Comparison of ENCODE assay signal across 7 mouse cellular contexts in genomic region chr15:77359084-77359483, GRCm38 (mm10). TPM values are rescaled to one million over a fixed set of nuclear protein-coding genes. Genes with fewer than 3 reads are reported as not detected.
DNase-seq lines count a peak whose midpoint lies in the region; TF ChIP-seq lines count a peak whose summit lies in the region.

No protein-coding gene starts in this region.

- peaks cover 76% of the 10 kb centered on the region for H3K4me1 ChIP-seq in forebrain, embryonic 10.5 days
- H3K4me1 ChIP-seq in limb, embryonic 10.5 days, result peaks cover 67% of the 10 kb centered on the region
- peaks cover 46% of the 10 kb centered on the region for H3K4me1 ChIP-seq in olfactory bulb, adult 2 months (ENCODE audit: control insufficient read depth, insufficient read depth, low read length)

- no peaks in the 10 kb centered on the region for H3K36me3 ChIP-seq in forebrain, embryonic 10.5 days (replicated peaks)
- H3K36me3 ChIP-seq in limb, embryonic 10.5 days, result no peaks in the 10 kb centered on the region

- TF ChIP-seq CTCF in layer of hippocampus, adult 2 months (conservative IDR thresholded peaks at IDR 0.05), result no peak
- TF ChIP-seq CTCF in olfactory bulb, adult 2 months (IDR thresholded peaks at IDR 0.05; ENCODE audit: insufficient read depth, low read depth, low read length), result no peak

- TF ChIP-seq POLR2A in olfactory bulb, adult 2 months (IDR thresholded peaks at IDR 0.05; ENCODE audit: insufficient read depth, low read depth, low read length), result no peak

- H3K9me3 ChIP-seq in forebrain, embryonic 10.5 days, result no peaks in the 10 kb centered on the region
- H3K9me3 ChIP-seq in limb, embryonic 10.5 days (replicated peaks), result no peaks in the 10 kb centered on the region

- H3K4me3 ChIP-seq in layer of hippocampus, adult 2 months, result peak overlapping the region; percentile 53
- peak overlapping the region; percentile 52 for H3K4me3 ChIP-seq in forebrain, embryonic 10.5 days
- peak overlapping the region; percentile 48 for H3K4me3 ChIP-seq in limb, embryonic 10.5 days
- H3K4me3 ChIP-seq in olfactory bulb, adult 2 months (ENCODE audit: insufficient read depth, low read depth, low read length), result 0 out of 2 replicates have a peak overlapping the region, but pooled peaks have one; percentile 6

- peaks cover 33% of the 10 kb centered on the region for H3K27me3 ChIP-seq in forebrain, embryonic 10.5 days (ENCODE audit: poor library complexity, severe bottlenecking)
- H3K27me3 ChIP-seq in limb, embryonic 10.5 days (ENCODE audit: low read depth, poor library complexity, severe bottlenecking), result 0 out of 2 replicates have a peak, but pooled peaks cover 3% of the 10 kb centered on the region

- DNase-seq in layer of hippocampus, adult 2 months (ENCODE audit: low spot score in 2 of 2), result no peak
- DNase-seq in layer of hippocampus, adult 18-20 months (ENCODE audit: low spot score in 2 of 2), result no peak
- no peak for DNase-seq in forebrain, embryonic 10.5 days (ENCODE audit: extremely low spot score, low spot score)
- no peak for DNase-seq in limb, embryonic 10.5 days (ENCODE audit: low spot score)
- DNase-seq in embryo, embryonic 10 days (ENCODE audit: low spot score), result no peak
- no peak for DNase-seq in gastrocnemius, postnatal 14 days

- 15% methylated on average over 6 of the region's 6 CpGs for WGBS in forebrain, embryonic 10.5 days
- 21% methylated on average over 6 of the region's 6 CpGs for WGBS in limb, embryonic 10.5 days
- 36% methylated on average over 6 of the region's 6 CpGs for WGBS in olfactory bulb, adult 2 months

- H3K27ac ChIP-seq in layer of hippocampus, adult 2 months, result peak overlapping the region; percentile 89
- peak overlapping the region; percentile 87 for H3K27ac ChIP-seq in forebrain, embryonic 10.5 days
- H3K27ac ChIP-seq in limb, embryonic 10.5 days, result peak overlapping the region; percentile 93
- H3K27ac ChIP-seq in olfactory bulb, adult 2 months (ENCODE audit: insufficient read depth, low read depth, low read length), result peak overlapping the region; percentile 45

- intact Hi-C loops in gastrocnemius, postnatal 14 days (cut with DNase I; ENCODE audit: low total_unique reads), result loop anchor here (5.0 kb wide), 1 partner anchor 132 kb away; no protein-coding TSS in a partner anchor

RNA-seq across cellular contexts. Expression of gene Apol7a, which starts 39.8 kb away (rescaled TPM):
- not detected for total RNA-seq in layer of hippocampus, adult 2 months (2021)
- total RNA-seq in layer of hippocampus, adult 18-20 months (2021), result not detected
- polyA plus RNA-seq in forebrain, embryonic 10.5 days (2016; fragmentation: Nextera tagmentation; extraction: Ambion mirVana), result not detected in 2 replicates
- polyA plus RNA-seq in limb, embryonic 10.5 days (2016; fragmentation: Nextera tagmentation; extraction: Ambion mirVana), result not detected in 2 replicates
- not detected in 2 replicates for polyA plus RNA-seq in olfactory bulb, adult 2 months (2012; ENCODE audit: insufficient read depth, insufficient read length, low replicate concordance, missing spikeins)
- under 1 TPM; 0.29 to 0.51 TPM for total RNA-seq in gastrocnemius, postnatal 14 days (2021)

RNA-seq across cellular contexts. Expression of gene Apol9a, which starts 51.9 kb away (rescaled TPM):
- not detected for total RNA-seq in layer of hippocampus, adult 2 months (2021)
- total RNA-seq in layer of hippocampus, adult 18-20 months (2021), result not detected
- polyA plus RNA-seq in forebrain, embryonic 10.5 days (2016; fragmentation: Nextera tagmentation; extraction: Ambion mirVana), result not detected in 2 replicates
- polyA plus RNA-seq in limb, embryonic 10.5 days (2016; fragmentation: Nextera tagmentation; extraction: Ambion mirVana), result not detected in 2 replicates
- not detected in 2 replicates for polyA plus RNA-seq in olfactory bulb, adult 2 months (2012; ENCODE audit: insufficient read depth, insufficient read length, low replicate concordance, missing spikeins)
- not detected for total RNA-seq in gastrocnemius, postnatal 14 days (2021)

RNA-seq across cellular contexts. Expression of gene Rbfox2, which starts 52.3 kb away (rescaled TPM):
- total RNA-seq in layer of hippocampus, adult 2 months (2021), result 100 to 1,000 TPM; 243 TPM
- 100 to 1,000 TPM; 238 to 245 TPM for total RNA-seq in layer of hippocampus, adult 18-20 months (2021)
- polyA plus RNA-seq in forebrain, embryonic 10.5 days (2016; fragmentation: Nextera tagmentation; extraction: Ambion mirVana), result 35.8 and 39.0 TPM in 2 replicates
- polyA plus RNA-seq in limb, embryonic 10.5 days (2016; fragmentation: Nextera tagmentation; extraction: Ambion mirVana), result 45.8 and 62.6 TPM in 2 replicates
- polyA plus RNA-seq in olfactory bulb, adult 2 months (2012; ENCODE audit: insufficient read depth, insufficient read length, low replicate concordance, missing spikeins), result 46.1 TPM in 1 of 2 replicates, not detected in the other
- 100 to 1,000 TPM; 104 to 121 TPM for total RNA-seq in gastrocnemius, postnatal 14 days (2021)
